Mouse (Mus musculus): ENCODE data around the gene Zfp385c. TPM values are rescaled to one million over a fixed set of nuclear protein-coding genes. Genes with fewer than 3 reads are reported as not detected.

The Zfp385c gene
- total RNA-seq, 2 experiments from 2014 or later = 0.17 to 1.2 TPM

GRCm38 (mm10) chr11:100718462-100718861 lies 26.2 kb upstream of the Zfp385c start:
- DNase-seq (ENCODE audit: low spot score in 2 of 2) = no peak

GRCm38 (mm10) chr11:100716649-100717048 lies 24.4 kb upstream of the Zfp385c start:
- no peak for DNase-seq (ENCODE audit: low spot score in 2 of 2)

- no peak for DNase-seq (ENCODE audit: low spot score in 2 of 2)
These were observed 22.7 kb upstream of the Zfp385c start for GRCm38 (mm10) chr11:100714948-100715347.

GRCm38 (mm10) chr11:100714534-100714915 lies 22.3 kb upstream of the Zfp385c start:
- peak; percentile 77 to 87 for DNase-seq (ENCODE audit: low spot score in 2 of 2)

GRCm38 (mm10) chr11:100713735-100714533 lies 21.7 kb upstream of the Zfp385c start, which contains the start of gene Hspb9:
TSS of gene Hspb9 (plus strand) at chr11:100713850.
- DNase-seq (ENCODE audit: low spot score in 2 of 2) = no peak

- DNase-seq (ENCODE audit: low spot score in 2 of 2) = no peak
These were observed 20.9 kb upstream of the Zfp385c start for GRCm38 (mm10) chr11:100713174-100713573.

- peak; percentile 79 to 86 for DNase-seq (ENCODE audit: low spot score in 2 of 2)
These were observed 19.7 kb upstream of the Zfp385c start, which contains the start of gene Kat2a for GRCm38 (mm10) chr11:100711783-100712615. TSS of gene Kat2a (minus strand) at chr11:100712465.

- DNase-seq (ENCODE audit: low spot score in 2 of 2) = no peak
These were observed 18.7 kb upstream of the Zfp385c start for GRCm38 (mm10) chr11:100710977-100711376.

GRCm38 (mm10) chr11:100710528-100710927 lies 18.3 kb upstream of the Zfp385c start:
- no peak for DNase-seq (ENCODE audit: low spot score in 2 of 2)

GRCm38 (mm10) chr11:100709201-100709810 lies 17.1 kb upstream of the Zfp385c start:
- DNase-seq (ENCODE audit: low spot score in 2 of 2) = no peak

- no peak for DNase-seq (ENCODE audit: low spot score in 2 of 2)
These were observed 13.0 kb upstream of the Zfp385c start for GRCm38 (mm10) chr11:100705095-100705747.

GRCm38 (mm10) chr11:100703851-100704531 lies 11.7 kb upstream of the Zfp385c start, which contains the start of gene Dhx58:
TSS of gene Dhx58 (minus strand) at chr11:100704271.
- no peak for DNase-seq (ENCODE audit: low spot score in 2 of 2)

GRCm38 (mm10) chr11:100703366-100703765 lies 11.1 kb upstream of the Zfp385c start:
- DNase-seq (ENCODE audit: low spot score in 2 of 2) = no peak

- no peak for DNase-seq (ENCODE audit: low spot score in 2 of 2)
These were observed 10.7 kb upstream of the Zfp385c start for GRCm38 (mm10) chr11:100702906-100703305.

GRCm38 (mm10) chr11:100702081-100702851 lies 10.0 kb upstream of the Zfp385c start:
- DNase-seq (ENCODE audit: low spot score in 2 of 2) = peak in 1 of 2 experiments; percentile 73

GRCm38 (mm10) chr11:100701301-100701700 lies 9.0 kb upstream of the Zfp385c start:
- no peak for DNase-seq (ENCODE audit: low spot score in 2 of 2)

- no peak for DNase-seq (ENCODE audit: low spot score in 2 of 2)
These were observed 8.5 kb upstream of the Zfp385c start for GRCm38 (mm10) chr11:100700710-100701109.

GRCm38 (mm10) chr11:100697921-100698320 lies 5.7 kb upstream of the Zfp385c start:
- DNase-seq (ENCODE audit: low spot score in 2 of 2) = no peak

GRCm38 (mm10) chr11:100694926-100695325 lies 2.7 kb upstream of the Zfp385c start:
- DNase-seq (ENCODE audit: low spot score in 2 of 2) = peak; percentile 73 to 75

- DNase-seq (ENCODE audit: low spot score in 2 of 2) = no peak
These were observed 899 bp upstream of the Zfp385c start for GRCm38 (mm10) chr11:100693154-100693553.

Measured in layer of hippocampus, postnatal 14 days (tissue).